Mouse (Mus musculus): ENCODE data around the gene Dlgap4.

DNA sequence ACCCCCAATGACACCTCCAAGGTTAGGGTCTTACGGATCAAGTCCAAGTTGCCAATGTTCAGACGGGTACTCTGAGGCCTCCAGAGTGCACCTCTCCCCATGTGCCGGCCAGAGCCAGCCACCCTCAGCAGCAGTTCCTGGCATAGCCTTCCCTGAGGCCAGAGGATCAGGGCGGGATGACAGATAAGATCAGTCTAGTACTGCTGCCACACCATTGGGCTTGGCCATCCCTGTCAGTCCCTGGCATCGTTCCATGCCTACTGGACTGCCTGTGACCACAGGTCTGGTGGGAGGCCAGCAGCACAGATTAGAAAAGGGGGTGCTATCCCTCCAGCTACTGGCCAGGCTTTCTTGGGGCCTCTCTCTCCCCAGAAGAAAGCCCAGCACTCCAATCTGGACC lies 165.5 kb downstream of the Dlgap4 start:
- no peak for TF ChIP-seq CTCF (IDR thresholded peaks at IDR 0.05; ENCODE audit: control insufficient read depth, insufficient read depth, insufficient read length)
- no peak for TF ChIP-seq MAX (IDR thresholded peaks at IDR 0.05)
- TF ChIP-seq USF1 (IDR thresholded peaks at IDR 0.05; ENCODE audit: low read depth) = no peak
- no peak for TF ChIP-seq MYOG (IDR thresholded peaks at IDR 0.05; ENCODE audit: control insufficient read depth, extremely low read depth, insufficient read length)
- TF ChIP-seq CEBPB (IDR thresholded peaks at IDR 0.05; ENCODE audit: low read depth) = no peak
